Mouse (Mus musculus) erythroblast, embryonic 14.5 days (primary cell): ENCODE data around the gene Hoxc9. TPM values are rescaled to one million over a fixed set of nuclear protein-coding genes. Genes with fewer than 3 reads are reported as not detected.

Experiments used
- H3K27me3 ChIP-seq: 2 replicates; pipeline ENCODE4 v1.6.1; 2012; ENCODE audit warnings: inconsistent platforms; ENCODE audit not compliant: control insufficient read depth
- H3K36me3 ChIP-seq: 2 replicates; pipeline ENCODE4 v1.6.1; 2012; ENCODE audit warnings: mild to moderate bottlenecking, inconsistent platforms; ENCODE audit not compliant: control insufficient read depth
- H3K4me1 ChIP-seq: 2 replicates; pipeline ENCODE4 v1.6.1; 2012; ENCODE audit warnings: inconsistent platforms; ENCODE audit not compliant: control insufficient read depth
- H3K4me3 ChIP-seq: replicated peaks from 2 replicates; pipeline ENCODE3; 2012; ENCODE audit warnings: moderate library complexity, mild to moderate bottlenecking, inconsistent platforms
- H3K9me3 ChIP-seq: 2 replicates; pipeline ENCODE4 v1.6.1; 2012; ENCODE audit warnings: low read length, inconsistent platforms, mixed read lengths; ENCODE audit not compliant: control insufficient read depth
- GATA1 ChIP-seq: IDR thresholded peaks from 2 replicates; pipeline ENCODE4 v1.6.1; 2012; ENCODE audit warnings: low read length, inconsistent platforms, mixed read lengths
- TAL1 ChIP-seq: IDR thresholded peaks from 3 replicates; pipeline ENCODE4 v1.6.1; 2012; ENCODE audit warnings: low read length, inconsistent platforms, mixed read lengths
- polyA plus RNA-seq: library from polyadenylated mRNA; stranded (reverse); fragments of >175 nt; gene quantifications from 2 replicates; pipeline ENCODE4 v1.2.3, GENCODE M21; 2012

The Hoxc9 gene
- not detected in 2 replicates for polyA plus RNA-seq

DNA sequence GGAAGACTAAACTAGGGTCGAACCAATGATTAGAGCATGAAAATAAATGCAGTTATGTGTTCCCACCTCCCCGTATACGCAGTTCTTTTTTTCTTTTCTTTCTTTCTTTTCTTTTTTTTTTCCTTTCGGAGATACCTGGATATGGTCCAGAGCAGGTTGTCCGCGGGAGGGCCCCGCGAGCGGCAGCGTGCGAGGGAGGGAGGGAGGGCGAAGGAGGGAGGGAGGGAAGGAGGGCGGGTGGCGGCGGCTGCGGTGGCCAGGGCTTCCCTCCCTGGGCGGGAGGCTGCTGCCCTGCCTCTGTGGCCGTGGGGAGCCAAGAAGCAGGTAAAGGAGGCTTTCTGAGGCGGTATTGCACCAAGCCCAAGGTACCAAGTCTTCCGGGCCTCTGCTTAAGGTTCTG, at the start of gene Hoxc9:
Gene Hoxc9, plus strand, starts transcription at position 269 of the 400 bp plus-strand sequence.
- Histone ChIP-seq H3K27me3 (peaks cover 100% of the 10 kb centered on the region), H3K9me3 (peaks cover 4% of the 10 kb centered on the region; the same call in 1 of the 2 replicates), H3K36me3 (no peaks in the 10 kb centered on the region), H3K4me3 (no peak within 1 kb of the TSS), H3K4me1 (no peaks in the 10 kb centered on the region)
- TF ChIP-seq TAL1, result no peak
- TF ChIP-seq GATA1, result no peak

GRCm38 (mm10) chr15:102927032-102927645, 49.1 kb upstream of the Hoxc9 start:
- no peaks in the 10 kb centered on the region for H3K4me1 ChIP-seq
- no peak overlapping the region for H3K4me3 ChIP-seq
- H3K36me3 ChIP-seq, result no peaks in the 10 kb centered on the region
- peaks cover 97% of the 10 kb centered on the region for H3K27me3 ChIP-seq
- no peaks in the 10 kb centered on the region for H3K9me3 ChIP-seq
- TF ChIP-seq GATA1, result no peak
- no peak for TF ChIP-seq TAL1

DNA sequence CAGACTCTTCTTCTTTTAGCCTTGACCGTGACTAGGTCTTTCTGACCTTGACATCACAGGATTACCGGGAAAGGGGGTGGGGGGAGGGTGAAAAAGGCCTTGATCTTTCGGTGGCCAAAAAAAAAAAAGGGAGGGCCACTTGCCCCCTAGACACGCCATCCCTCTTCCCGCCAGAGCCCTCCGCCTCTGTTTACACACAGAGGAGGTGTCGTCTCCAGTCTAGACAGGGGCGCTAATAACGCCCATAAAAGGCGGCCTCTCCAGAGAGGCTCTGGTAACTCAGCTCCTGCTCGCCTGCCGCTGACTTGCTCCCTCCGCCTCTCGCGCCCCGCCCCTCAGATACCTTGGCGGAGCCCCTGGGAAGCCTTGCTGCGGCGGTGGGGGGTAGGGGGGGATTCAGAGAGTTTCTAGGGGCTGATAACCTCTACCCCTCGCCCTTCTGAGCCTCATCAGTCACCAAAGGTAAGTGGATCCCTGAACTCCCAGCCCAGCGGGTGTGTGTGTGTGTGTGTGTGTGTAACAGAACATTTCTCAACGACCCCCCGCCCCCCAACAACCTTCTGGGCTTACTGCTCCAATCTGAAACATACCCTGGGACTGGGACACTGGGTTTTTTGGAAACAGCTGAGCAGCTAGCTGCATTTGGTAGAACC, 44.4 kb upstream of the Hoxc9 start:
- Histone ChIP-seq H3K9me3 (peaks cover 1% of the 10 kb centered on the region; the same call in 1 of the 2 replicates), H3K36me3 (no peaks in the 10 kb centered on the region), H3K4me1 (no peaks in the 10 kb centered on the region), H3K4me3 (no peak overlapping the region), H3K27me3 (peaks cover 99% of the 10 kb centered on the region)
- TF ChIP-seq TAL1 (no peak), GATA1 (no peak)

DNA sequence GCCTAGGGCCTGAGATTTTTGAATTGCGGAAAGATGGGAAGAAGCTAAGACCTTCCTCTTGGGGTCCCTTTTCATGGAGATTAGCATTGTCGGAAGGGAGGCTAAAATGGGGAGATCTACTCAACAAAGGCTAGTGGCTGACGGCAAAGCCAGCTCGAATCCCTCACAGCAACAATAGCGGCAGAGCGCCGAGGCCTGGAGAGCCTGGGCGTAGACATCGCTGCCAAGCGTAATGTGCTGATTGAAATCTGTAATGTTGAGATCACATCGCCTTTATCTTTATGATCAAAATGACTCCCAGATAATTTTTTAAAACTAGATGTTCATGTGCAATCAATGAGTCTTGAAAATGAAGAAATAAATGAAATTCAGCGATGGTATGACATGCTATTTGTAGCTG, 41.8 kb upstream of the Hoxc9 start:
- peaks cover 99% of the 10 kb centered on the region for H3K27me3 ChIP-seq
- H3K4me3 ChIP-seq, result no peak overlapping the region
- peaks cover 2% of the 10 kb centered on the region; the same call in 1 of the 2 replicates for H3K9me3 ChIP-seq
- no peaks in the 10 kb centered on the region for H3K4me1 ChIP-seq
- no peaks in the 10 kb centered on the region for H3K36me3 ChIP-seq
- no peak for TF ChIP-seq GATA1
- TF ChIP-seq TAL1, result no peak

- Histone ChIP-seq H3K4me1 (no peaks in the 10 kb centered on the region), H3K9me3 (peaks cover 2% of the 10 kb centered on the region; the same call in 1 of the 2 replicates), H3K4me3 (no peak overlapping the region), H3K27me3 (peaks cover 100% of the 10 kb centered on the region), H3K36me3 (no peaks in the 10 kb centered on the region)
- TF ChIP-seq GATA1, result no peak
Measured at GRCm38 (mm10) chr15:102934897-102935296, 41.3 kb upstream of the Hoxc9 start.

DNA sequence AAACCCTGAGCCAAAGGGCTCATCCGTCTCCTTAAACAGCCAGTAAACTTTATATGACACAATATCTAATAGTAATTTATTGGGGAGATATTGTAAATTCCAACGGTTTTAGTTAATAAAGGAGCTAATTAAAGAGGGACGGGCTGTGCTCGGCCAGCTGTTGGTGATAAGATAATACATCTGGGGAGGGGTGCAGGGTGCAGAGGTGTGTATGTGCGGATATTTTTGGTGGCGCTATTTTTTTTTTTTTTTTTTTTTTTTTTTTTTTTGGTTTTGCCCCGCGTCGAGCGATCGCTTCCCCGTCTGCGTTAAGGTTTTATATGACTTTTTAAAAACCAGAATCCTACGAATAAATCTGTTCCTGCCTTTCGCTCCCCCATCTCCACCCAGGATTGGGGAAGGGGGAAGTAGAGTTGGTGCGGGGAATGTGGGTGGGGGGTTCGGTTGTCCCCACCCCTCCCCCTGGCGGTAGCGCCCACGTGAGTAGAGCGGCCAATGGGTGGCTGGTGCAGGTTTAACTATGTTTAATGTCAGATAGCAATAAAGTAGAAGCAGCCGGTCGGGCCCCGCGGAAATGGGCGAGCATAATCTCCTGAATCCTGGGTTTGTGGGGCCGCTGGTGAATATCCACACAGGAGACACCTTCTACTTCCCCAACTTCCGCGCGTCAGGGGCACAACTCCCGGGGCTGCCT, 39.8 kb upstream of the Hoxc9 start, which contains the start of gene Hoxc12:
Gene Hoxc12, plus strand, starts transcription at position 479 of the 694 bp plus-strand sequence.
- H3K36me3 ChIP-seq, result no peaks in the 10 kb centered on the region
- H3K4me3 ChIP-seq, result no peak within 1 kb of the TSS
- H3K4me1 ChIP-seq, result no peaks in the 10 kb centered on the region
- H3K27me3 ChIP-seq, result peaks cover 100% of the 10 kb centered on the region
- TF ChIP-seq GATA1 (no peak), TAL1 (no peak)
- H3K9me3 ChIP-seq, result peaks cover 2% of the 10 kb centered on the region; the same call in 1 of the 2 replicates

- TF ChIP-seq TAL1, result no peak
- no peak for TF ChIP-seq GATA1
- H3K4me1 ChIP-seq, result no peaks in the 10 kb centered on the region
- peaks cover 2% of the 10 kb centered on the region; the same call in 1 of the 2 replicates for H3K9me3 ChIP-seq
- no peak overlapping the region for H3K4me3 ChIP-seq
- H3K27me3 ChIP-seq, result peaks cover 100% of the 10 kb centered on the region
- no peaks in the 10 kb centered on the region for H3K36me3 ChIP-seq
Measured at GRCm38 (mm10) chr15:102937036-102937666, 39.1 kb upstream of the Hoxc9 start.

DNA sequence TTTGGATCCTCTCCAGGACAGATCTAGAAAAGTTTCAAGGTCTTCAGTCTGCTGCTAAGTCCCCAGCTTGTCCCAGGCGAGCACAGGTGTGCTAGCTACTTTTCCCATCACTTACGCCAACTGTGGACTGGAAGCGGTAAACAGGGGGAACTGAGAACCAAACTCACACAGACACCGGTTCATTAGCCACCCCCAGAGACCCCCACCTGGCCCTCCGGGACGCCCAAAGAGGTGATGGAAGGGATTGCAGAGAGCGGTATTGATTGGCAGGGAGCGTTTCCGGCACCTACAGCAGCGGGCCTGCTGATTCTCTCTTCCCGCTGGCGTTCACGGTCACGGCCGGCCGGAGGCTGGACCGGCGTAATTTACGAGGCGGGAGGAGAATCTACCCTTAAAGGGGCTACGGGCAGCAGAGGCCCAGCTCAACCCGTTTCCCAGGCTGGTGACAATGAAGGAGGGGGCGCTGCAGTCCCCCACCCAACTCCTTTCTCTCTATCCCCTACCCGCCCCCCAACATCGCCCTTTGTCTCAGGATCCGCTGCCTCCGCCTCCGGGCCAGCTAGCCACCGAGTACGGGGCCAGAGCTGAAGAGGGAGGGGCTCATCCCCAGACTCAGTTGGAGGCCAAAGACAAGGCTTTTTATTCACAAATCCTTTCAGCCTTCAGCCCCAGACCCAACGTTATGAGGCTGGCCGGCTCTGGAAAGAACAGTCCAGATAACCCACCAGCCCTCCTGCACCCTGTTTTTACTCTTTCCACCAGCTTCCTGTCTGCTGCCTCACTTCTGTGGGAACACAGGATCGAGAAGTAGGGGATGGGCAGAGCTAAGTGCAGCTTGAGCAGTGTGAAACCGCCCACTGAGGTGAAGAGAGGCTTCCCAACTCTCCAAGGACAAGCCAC, 36.7 kb upstream of the Hoxc9 start:
- TF ChIP-seq TAL1, result no peak
- no peak for TF ChIP-seq GATA1
- peaks cover 2% of the 10 kb centered on the region; the same call in 1 of the 2 replicates for H3K9me3 ChIP-seq
- no peaks in the 10 kb centered on the region for H3K36me3 ChIP-seq
- H3K27me3 ChIP-seq, result peaks cover 99% of the 10 kb centered on the region
- no peaks in the 10 kb centered on the region for H3K4me1 ChIP-seq
- H3K4me3 ChIP-seq, result no peak overlapping the region
